Mouse (Mus musculus) ovary, adult 2 months (tissue): ENCODE measurements around the gene Olfr65. TPM values are rescaled to one million over a fixed set of nuclear protein-coding genes. Genes with fewer than 3 reads are reported as not detected.

Experiments used
- polyA plus RNA-seq: library from polyadenylated mRNA; depleted of rRNA; stranded (reverse); fragments of >200 nt; gene quantifications from 2 replicates; pipeline ENCODE4 v1.2.3, GENCODE M21; 2012; rRNA removed

Gene Olfr65
- not detected in 2 replicates for polyA plus RNA-seq

DNA sequence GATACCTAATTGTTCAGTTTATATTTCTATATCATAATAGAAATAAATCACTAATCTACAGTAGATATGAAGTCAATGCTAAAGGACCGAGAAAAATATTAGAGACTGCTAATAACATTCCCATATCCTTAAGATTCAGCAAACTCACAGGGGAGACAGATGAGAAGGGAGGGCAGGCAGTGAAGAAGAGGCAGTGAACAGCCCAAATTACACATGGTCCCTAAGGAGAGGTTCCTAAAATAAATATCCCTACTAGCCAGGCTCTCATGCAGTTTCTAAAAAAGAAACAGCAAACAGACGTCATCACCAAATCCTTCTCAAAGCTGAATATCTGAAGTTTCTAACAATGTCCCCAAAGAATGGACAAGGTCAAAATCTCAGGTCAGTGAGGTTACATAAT lies at the start of gene Olfr65:
Gene Olfr65 (plus strand): TSS at position 301 of the 400 bp plus-strand sequence.

DNA sequence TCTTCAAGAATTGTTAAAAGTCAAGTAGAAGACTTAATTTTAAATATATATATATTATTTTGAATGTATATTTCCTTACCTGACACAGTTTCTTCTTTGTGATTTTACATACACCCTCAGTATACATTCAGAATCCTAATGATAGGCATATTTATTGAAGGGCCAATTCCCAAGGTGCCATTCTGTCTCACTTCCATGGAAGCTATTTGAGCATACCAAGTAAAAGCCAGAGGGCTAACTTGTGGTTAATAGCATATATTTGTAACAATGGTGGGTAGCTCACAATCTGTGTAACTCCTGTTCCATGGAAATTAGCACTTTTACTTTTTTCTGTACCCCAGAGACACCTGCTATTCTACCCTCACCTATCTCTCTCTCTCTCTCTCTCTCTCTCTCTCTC lies 17.1 kb upstream of the Olfr65 start, which contains the start of gene Olfr66:
Gene Olfr66 (minus strand): TSS at position 101 of the 400 bp plus-strand sequence.

DNA sequence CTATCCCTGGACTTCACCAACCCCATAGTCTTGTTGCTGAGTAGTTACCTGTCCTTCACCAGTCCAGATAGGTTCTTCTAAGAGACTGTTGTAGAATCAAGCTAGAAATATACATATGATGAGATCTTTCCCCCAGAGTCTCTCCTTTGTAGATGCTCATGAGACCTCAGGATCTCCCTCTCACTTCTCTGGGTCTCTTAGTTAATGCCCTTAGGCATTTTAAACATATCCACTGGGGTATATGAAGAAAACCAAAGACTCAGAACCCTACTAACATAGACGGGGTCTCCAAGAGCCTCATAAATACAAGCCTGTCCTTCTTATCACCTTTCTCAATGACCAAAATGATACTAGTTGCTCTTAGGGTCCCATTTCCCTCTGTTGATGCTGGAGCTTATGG lies 8.9 kb upstream of the Olfr65 start, which contains the start of gene Olfr64:
Gene Olfr64 (minus strand): TSS at position 101 of the 400 bp plus-strand sequence.

DNA sequence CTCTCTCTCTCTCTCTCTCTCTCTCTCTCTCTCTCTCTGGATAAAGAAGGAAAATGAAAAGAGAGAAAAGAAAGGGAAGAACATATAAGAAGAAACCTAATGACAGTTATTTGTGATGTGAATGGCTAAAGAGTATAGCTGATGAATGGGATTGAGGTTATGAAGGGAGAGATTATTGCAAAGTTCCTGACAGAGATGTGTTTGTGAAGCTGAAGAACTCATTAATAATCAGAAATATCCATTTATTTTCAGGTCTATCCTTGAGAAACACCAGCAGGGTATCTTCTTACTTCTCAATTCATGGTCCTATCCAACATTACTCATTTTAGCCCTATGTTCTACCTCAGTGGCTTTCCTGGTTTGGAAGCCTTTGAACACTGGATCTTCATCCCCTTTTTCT lies 25.2 kb downstream of the Olfr65 start, which contains the start of gene Olfr631:
Gene Olfr631 (plus strand): TSS at position 301 of the 400 bp plus-strand sequence.

DNA sequence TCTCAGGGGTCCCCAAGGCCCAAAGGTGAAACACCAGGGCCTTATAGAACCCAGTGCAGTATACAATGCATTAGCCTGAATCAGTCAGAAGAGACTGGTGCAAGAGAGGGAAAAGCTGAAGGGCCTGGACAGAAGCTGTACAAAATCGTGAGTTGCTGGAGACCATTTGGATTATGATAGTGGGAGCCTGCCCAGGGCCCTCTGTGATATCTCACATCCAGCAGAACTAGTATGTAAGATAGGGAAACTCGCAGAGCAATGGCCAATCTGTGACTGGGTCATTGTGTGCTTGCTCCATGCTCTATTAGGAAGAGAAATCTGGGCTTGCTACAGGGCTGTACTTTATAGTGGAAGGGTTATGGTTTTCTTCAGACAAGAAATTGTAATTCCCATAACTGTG lies 31.0 kb downstream of the Olfr65 start, which contains the start of gene Olfr632:
Gene Olfr632 (plus strand): TSS at position 84 of the 400 bp plus-strand sequence.

DNA sequence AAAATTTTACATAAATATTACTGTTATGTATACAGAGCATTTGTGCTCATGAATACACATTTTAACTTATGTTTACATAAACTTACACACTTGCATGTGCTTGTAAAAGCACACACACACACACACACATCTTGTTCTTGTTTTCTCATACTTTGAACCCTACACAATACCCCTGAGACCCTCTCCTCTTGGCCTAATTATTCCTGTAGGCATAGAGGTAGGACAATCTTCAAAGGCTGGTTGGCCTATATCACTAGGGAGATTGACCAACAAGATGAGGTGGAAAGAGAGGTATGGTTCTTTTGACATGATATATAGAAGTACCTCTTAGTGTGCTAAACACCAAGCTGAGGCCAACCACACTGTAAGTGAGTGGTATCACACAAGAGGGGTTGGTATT lies 40.9 kb downstream of the Olfr65 start, which contains the start of gene Olfr633:
Gene Olfr633 (plus strand): TSS at position 301 of the 400 bp plus-strand sequence.

Other genes with a start within 250 kb of the Olfr65 start
- gene Olfr623, start 239.8 kb upstream of the Olfr65 start, polyA plus RNA-seq, result not detected in 2 replicates
- gene Olfr624, start 232.3 kb upstream of the Olfr65 start, polyA plus RNA-seq, result not detected in 2 replicates
- not detected in 2 replicates for gene Olfr625-ps1, start 220.8 kb upstream of the Olfr65 start, polyA plus RNA-seq
- not detected in 2 replicates for gene Olfr243, start 188.8 kb upstream of the Olfr65 start, polyA plus RNA-seq
- not detected in 2 replicates for gene Olfr628, start 173.1 kb upstream of the Olfr65 start, polyA plus RNA-seq
- not detected in 2 replicates for gene Olfr629, start 158.5 kb upstream of the Olfr65 start, polyA plus RNA-seq
- not detected in 2 replicates for gene Olfr630, start 146.2 kb upstream of the Olfr65 start, polyA plus RNA-seq
- not detected in 2 replicates for gene Olfr69, start 131.9 kb upstream of the Olfr65 start, polyA plus RNA-seq
- gene Olfr68, start 123.8 kb upstream of the Olfr65 start, polyA plus RNA-seq, result not detected in 2 replicates
- not detected in 2 replicates for gene Olfr67, start 111.7 kb upstream of the Olfr65 start, polyA plus RNA-seq
- gene Hbb-bt, start 89.5 kb upstream of the Olfr65 start, polyA plus RNA-seq, result 36.7 and 60.5 TPM in 2 replicates
- gene Hbb-bs, start 75.4 kb upstream of the Olfr65 start, polyA plus RNA-seq, result 349 and 591 TPM in 2 replicates
- gene Hbb-bh2, start 63.0 kb upstream of the Olfr65 start, polyA plus RNA-seq, result not detected in 2 replicates
- gene Hbb-bh1, start 60.3 kb upstream of the Olfr65 start, polyA plus RNA-seq, result not detected in 2 replicates
- not detected in 2 replicates for gene Hbb-y, start 50.3 kb upstream of the Olfr65 start, polyA plus RNA-seq
- gene Olfr66, start 17.2 kb upstream of the Olfr65 start, polyA plus RNA-seq, result not detected in 2 replicates
- not detected in 2 replicates for gene Olfr64, start 9.0 kb upstream of the Olfr65 start, polyA plus RNA-seq
- gene Olfr631, start 25.3 kb downstream of the Olfr65 start, polyA plus RNA-seq, result not detected in 2 replicates
- gene Olfr632, start 30.9 kb downstream of the Olfr65 start, polyA plus RNA-seq, result not detected in 2 replicates
- gene Olfr633, start 41.0 kb downstream of the Olfr65 start, polyA plus RNA-seq, result not detected in 2 replicates
- not detected in 2 replicates for gene Olfr635, start 67.7 kb downstream of the Olfr65 start, polyA plus RNA-seq
- gene Olfr638, start 95.3 kb downstream of the Olfr65 start, polyA plus RNA-seq, result not detected in 2 replicates
- gene Olfr639, start 113.8 kb downstream of the Olfr65 start, polyA plus RNA-seq, result not detected in 2 replicates
- not detected in 2 replicates for gene Olfr640, start 122.1 kb downstream of the Olfr65 start, polyA plus RNA-seq
- not detected in 2 replicates for gene Olfr641, start 132.0 kb downstream of the Olfr65 start, polyA plus RNA-seq
- not detected in 2 replicates for gene Olfr642, start 149.2 kb downstream of the Olfr65 start, polyA plus RNA-seq
- not detected in 2 replicates for gene 4930516K23Rik, start 158.0 kb downstream of the Olfr65 start, polyA plus RNA-seq
- gene Olfr644, start 168.4 kb downstream of the Olfr65 start, polyA plus RNA-seq, result not detected in 2 replicates
- gene Olfr645, start 182.0 kb downstream of the Olfr65 start, polyA plus RNA-seq, result not detected in 2 replicates
- gene Olfr646, start 201.4 kb downstream of the Olfr65 start, polyA plus RNA-seq, result not detected in 2 replicates
- not detected in 2 replicates for gene Ubqln5, start 226.3 kb downstream of the Olfr65 start, polyA plus RNA-seq
- not detected in 2 replicates for gene Olfr643, start 233.9 kb downstream of the Olfr65 start, polyA plus RNA-seq
- not detected in 2 replicates for gene Ubqln3, start 239.8 kb downstream of the Olfr65 start, polyA plus RNA-seq
- gene Ubqlnl, start 247.1 kb downstream of the Olfr65 start, polyA plus RNA-seq, result not detected in 2 replicates